Mouse (Mus musculus): ENCODE measurements at regions not wholly inside any gene's neighbourhood (a gene's known extent, or its start where the extent isn't known, plus 50 kb on each side); places are given as distances from the start of the nearest gene placed in this dataset.

- ChIA-PET CTCF (no interaction called here), POLR2A (interaction anchor here in 1 of 4 experiments (0.6 kb wide), 1 partner anchor 55 kb away, joined by 4 read pairs; no protein-coding TSS in a partner anchor)
These were observed 669.2 kb downstream of the 4931400O07Rik start for GRCm38 (mm10) chrX:63136873-63137504.
